Mouse (Mus musculus) midbrain, embryonic 14.5 days (tissue): ENCODE data around the gene Nckap5l. TPM values are rescaled to one million over a fixed set of nuclear protein-coding genes. Genes with fewer than 3 reads are reported as not detected.

Experiments used
- ATAC-seq: fragments of 200-750 bp; cut with Nextera tagmentation; 2 replicates; pipeline ENCODE4 v1.8.0; 2017; ENCODE audit warnings: moderate number of reproducible peaks, moderate library complexity; ENCODE audit not compliant: low FRiP score, low TSS enrichment
- DNase-seq: peaks from one replicate; pipeline ENCODE4 v3.0.0-alpha.2; 2015
- H3K27ac ChIP-seq: fragments of 300-500 bp; sonication (generic); replicated peaks from 2 replicates; pipeline ENCODE4 v1.5.1; 2014; ENCODE audit warnings: mild to moderate bottlenecking, low read depth, low read length, moderate library complexity
- H3K27me3 ChIP-seq: fragments of 300-500 bp; sonication (generic); 2 replicates; pipeline ENCODE4 v1.6.1; 2014; ENCODE audit warnings: low read length, control low read depth, mixed read lengths; ENCODE audit not compliant: control insufficient read depth, insufficient read depth
- H3K36me3 ChIP-seq: fragments of 300-500 bp; sonication (generic); 2 replicates; pipeline ENCODE4 v1.6.1; 2014; ENCODE audit warnings: low read length, control low read depth; ENCODE audit not compliant: control insufficient read depth, insufficient read depth
- H3K4me1 ChIP-seq: fragments of 300-500 bp; sonication (generic); 2 replicates; pipeline ENCODE4 v1.6.1; 2014; ENCODE audit warnings: mild to moderate bottlenecking, antibody characterized with exemption, low read length, control low read depth; ENCODE audit not compliant: control insufficient read depth, insufficient read depth
- H3K4me2 ChIP-seq: fragments of 300-500 bp; sonication (generic); 2 replicates; pipeline ENCODE4 v1.6.1; 2014; ENCODE audit warnings: mild to moderate bottlenecking, low read length, moderate library complexity
- H3K4me3 ChIP-seq: fragments of 300-500 bp; sonication (generic); replicated peaks from 2 replicates; pipeline ENCODE4 v1.5.1; 2014; ENCODE audit warnings: low read depth, low read length
- H3K9ac ChIP-seq: fragments of 300-500 bp; sonication (generic); replicated peaks from 2 replicates; pipeline ENCODE4 v1.6.1; 2014; ENCODE audit warnings: mild to moderate bottlenecking, low read length, moderate library complexity
- H3K9me3 ChIP-seq: fragments of 300-500 bp; sonication (generic); 2 replicates; pipeline ENCODE4 v1.6.1; 2016; ENCODE audit warnings: low read length, control low read depth, mixed read lengths; ENCODE audit not compliant: control insufficient read depth
- WGBS: fragments of 180-500 bp; shearing (Covaris S2); extraction: QIAGEN DNeasy Blood & Tissue Kit; methylation state at CpG from one replicate; pipeline ENCODE4 v1.1.7; 2014; 5-methylcytosine and 5-hydroxymethylcytosine counted together
- polyA plus RNA-seq: library from polyadenylated mRNA; unstranded; fragments of >200 nt; fragmentation: Nextera tagmentation; extraction: Ambion mirVana; gene quantifications from 2 replicates; pipeline ENCODE4 v1.2.1, GENCODE M21; 2014

Gene Nckap5l
- polyA plus RNA-seq, 1 experiment from 2014 or later: 16.8 TPM

- Histone ChIP-seq H3K36me3 (peaks cover 58% of the 10 kb centered on the region), H3K4me2 (no peak overlapping the region), H3K9ac (no peak overlapping the region), H3K4me1 (peaks cover 5% of the 10 kb centered on the region; the same call in 1 of the 2 replicates), H3K4me3 (no peak overlapping the region), H3K27me3 (no peaks in the 10 kb centered on the region), H3K9me3 (no peaks in the 10 kb centered on the region), H3K27ac (no peak overlapping the region)
- WGBS: 92% methylated on average over 10 of the region's 10 CpGs
- ATAC-seq: no peak
- DNase-seq: no peak
Measured at GRCm38 (mm10) chr15:99431063-99431462, 26.5 kb downstream of the Nckap5l start.

GRCm38 (mm10) chr15:99430394-99430793, 27.2 kb downstream of the Nckap5l start:
- H3K4me1 ChIP-seq: peaks cover 5% of the 10 kb centered on the region; the same call in 1 of the 2 replicates
- H3K36me3 ChIP-seq: peaks cover 65% of the 10 kb centered on the region
- 86% methylated on average over 8 of the region's 8 CpGs for WGBS
- H3K9me3 ChIP-seq: no peaks in the 10 kb centered on the region
- H3K4me3 ChIP-seq: no peak overlapping the region
- H3K9ac ChIP-seq: no peak overlapping the region
- no peaks in the 10 kb centered on the region for H3K27me3 ChIP-seq
- H3K27ac ChIP-seq: no peak overlapping the region
- no peak for ATAC-seq
- H3K4me2 ChIP-seq: no peak overlapping the region
- DNase-seq: no peak

- no peak overlapping the region for H3K27ac ChIP-seq
- 95% methylated on average over 9 of the region's 9 CpGs for WGBS
- no peak overlapping the region for H3K9ac ChIP-seq
- H3K36me3 ChIP-seq: peaks cover 67% of the 10 kb centered on the region
- DNase-seq (no peak), ATAC-seq (no peak)
- peaks cover 6% of the 10 kb centered on the region; the same call in 1 of the 2 replicates for H3K4me1 ChIP-seq
- H3K27me3 ChIP-seq: no peaks in the 10 kb centered on the region
- no peaks in the 10 kb centered on the region for H3K9me3 ChIP-seq
- H3K4me2 ChIP-seq: no peak overlapping the region
- no peak overlapping the region for H3K4me3 ChIP-seq
Measured at GRCm38 (mm10) chr15:99423884-99424283, 33.7 kb downstream of the Nckap5l start.

- Histone ChIP-seq H3K4me1 (peaks cover 6% of the 10 kb centered on the region; the same call in 1 of the 2 replicates), H3K27ac (no peak overlapping the region), H3K27me3 (no peaks in the 10 kb centered on the region), H3K4me3 (no peak overlapping the region), H3K9ac (no peak overlapping the region), H3K9me3 (no peaks in the 10 kb centered on the region), H3K4me2 (no peak overlapping the region), H3K36me3 (peaks cover 62% of the 10 kb centered on the region)
- ATAC-seq (no peak), DNase-seq (no peak)
- WGBS: 91% methylated on average over 10 of the region's 10 CpGs
Measured at GRCm38 (mm10) chr15:99423131-99423530, 34.4 kb downstream of the Nckap5l start.

DNA sequence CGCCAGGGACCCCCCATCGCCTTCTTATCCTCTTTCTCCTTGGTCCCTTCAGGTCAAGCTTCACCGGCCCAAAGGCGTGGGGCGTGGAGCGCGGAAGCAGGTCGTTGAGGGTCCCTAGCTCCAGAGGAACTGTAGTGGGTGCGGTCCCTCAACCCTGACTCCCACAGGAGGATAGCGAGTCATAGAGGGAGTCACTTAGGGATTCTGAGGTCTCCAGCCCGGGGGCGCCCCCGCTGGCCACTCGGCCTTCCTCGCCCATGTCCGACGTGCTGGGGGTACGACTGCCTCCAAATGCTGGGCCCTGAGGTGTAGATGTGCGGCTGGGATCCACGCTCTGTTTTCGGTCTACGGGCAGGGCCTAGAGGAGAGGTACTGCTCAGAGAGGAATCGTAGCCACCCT, 35.0 kb downstream of the Nckap5l start:
- no peaks in the 10 kb centered on the region for H3K9me3 ChIP-seq
- H3K9ac ChIP-seq: no peak overlapping the region
- no peak overlapping the region for H3K27ac ChIP-seq
- 91% methylated on average over 23 of the region's 23 CpGs for WGBS
- H3K4me1 ChIP-seq: peaks cover 6% of the 10 kb centered on the region; the same call in 1 of the 2 replicates
- no peak overlapping the region for H3K4me3 ChIP-seq
- peaks cover 56% of the 10 kb centered on the region for H3K36me3 ChIP-seq
- no peak for DNase-seq
- H3K27me3 ChIP-seq: no peaks in the 10 kb centered on the region
- ATAC-seq: no peak
- no peak overlapping the region for H3K4me2 ChIP-seq

GRCm38 (mm10) chr15:99421676-99422075, 35.9 kb downstream of the Nckap5l start:
- no peak overlapping the region for H3K9ac ChIP-seq
- DNase-seq: no peak
- H3K9me3 ChIP-seq: no peaks in the 10 kb centered on the region
- 89% methylated on average over 8 of the region's 8 CpGs for whole genome bisulfite sequencing
- H3K36me3 ChIP-seq: peaks cover 48% of the 10 kb centered on the region
- peaks cover 6% of the 10 kb centered on the region; the same call in 1 of the 2 replicates for H3K4me1 ChIP-seq
- H3K27me3 ChIP-seq: no peaks in the 10 kb centered on the region
- H3K27ac ChIP-seq: peak overlapping the region; percentile 32; the same call in 1 of the 2 replicates
- H3K4me3 ChIP-seq: no peak overlapping the region
- H3K4me2 ChIP-seq: no peak overlapping the region
- ATAC-seq: no peak

DNA sequence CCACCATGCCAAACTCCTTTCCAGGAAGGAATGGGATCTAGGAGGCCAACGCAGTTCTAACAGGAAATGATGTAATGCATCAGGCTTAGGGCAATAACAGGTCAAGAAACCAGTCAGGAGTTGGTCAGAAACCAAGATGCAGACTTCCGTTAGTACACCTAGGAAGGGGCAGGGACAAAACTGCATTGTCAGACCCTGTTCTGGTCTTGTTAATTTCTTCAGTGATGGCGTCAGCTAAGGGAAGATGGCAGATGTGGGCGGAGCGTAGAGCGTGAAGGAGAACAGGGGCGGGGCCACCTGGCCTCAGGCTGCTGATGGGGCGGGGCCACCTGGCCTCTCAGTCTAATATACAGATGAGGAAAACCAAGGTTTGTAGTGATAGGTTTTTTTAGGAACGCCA, 36.4 kb downstream of the Nckap5l start:
- no peak for DNase-seq

GRCm38 (mm10) chr15:99420521-99421014, 37.0 kb downstream of the Nckap5l start:
- peaks cover 37% of the 10 kb centered on the region for H3K36me3 ChIP-seq
- ATAC-seq: peak; percentile 62; the same call in 1 of the 2 replicates

More for the DNA sequence above, 36.4 kb downstream of the Nckap5l start:
- no peak overlapping the region for H3K4me3 ChIP-seq
- H3K36me3 ChIP-seq: peaks cover 42% of the 10 kb centered on the region
- H3K4me2 ChIP-seq: no peak overlapping the region
- H3K4me1 ChIP-seq: peaks cover 6% of the 10 kb centered on the region; the same call in 1 of the 2 replicates
- H3K9me3 ChIP-seq: no peaks in the 10 kb centered on the region
- H3K27ac ChIP-seq: peak overlapping the region; percentile 32
- WGBS: 82% methylated on average over 9 of the region's 9 CpGs
- no peak overlapping the region for H3K9ac ChIP-seq
- no peak for ATAC-seq
- no peaks in the 10 kb centered on the region for H3K27me3 ChIP-seq

DNA sequence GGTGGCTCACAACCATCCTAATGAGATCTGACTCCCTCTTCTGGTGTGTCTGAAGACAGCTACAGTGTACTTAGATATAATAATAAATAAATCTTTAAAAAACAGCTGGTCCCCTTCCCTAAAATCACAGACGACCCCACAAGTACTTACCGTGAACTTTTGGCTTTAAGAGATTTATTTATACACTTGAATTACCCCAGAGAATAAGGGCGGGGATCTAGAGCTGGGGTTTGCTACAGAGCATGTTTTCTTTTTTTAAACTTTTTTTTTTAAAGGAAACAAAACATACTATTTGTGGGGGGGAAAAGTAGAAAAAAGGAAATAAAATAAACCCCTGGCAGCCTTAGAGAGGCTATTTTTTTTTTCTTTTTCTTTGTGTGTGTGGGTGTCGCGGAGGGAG, 37.4 kb downstream of the Nckap5l start:
- Histone ChIP-seq H3K4me3 (no peak overlapping the region), H3K9me3 (no peaks in the 10 kb centered on the region), H3K4me2 (peak overlapping the region; percentile 26; the same call in 1 of the 2 replicates), H3K27ac (peak overlapping the region; percentile 32), H3K27me3 (no peaks in the 10 kb centered on the region), H3K9ac (no peak overlapping the region), H3K4me1 (peaks cover 6% of the 10 kb centered on the region; the same call in 1 of the 2 replicates), H3K36me3 (peaks cover 32% of the 10 kb centered on the region)
- no peak for DNase-seq
- WGBS: 21% methylated on average over 5 of the region's 5 CpGs
- ATAC-seq: no peak

More at GRCm38 (mm10) chr15:99420521-99421014, 37.0 kb downstream of the Nckap5l start:
- Histone ChIP-seq H3K4me2 (peak overlapping the region; percentile 26), H3K27ac (peak overlapping the region; percentile 32), H3K9ac (no peak overlapping the region; the same call in 1 of the 2 replicates), H3K27me3 (no peaks in the 10 kb centered on the region), H3K4me1 (peaks cover 6% of the 10 kb centered on the region; the same call in 1 of the 2 replicates), H3K9me3 (no peaks in the 10 kb centered on the region), H3K4me3 (no peak overlapping the region)
- 2% methylated on average over 12 of the region's 12 CpGs for WGBS
- DNase-seq: peak; percentile 80
